Mouse (Mus musculus): Measurements from ENCODE around the gene Abhd15. TPM values are rescaled to one million over a fixed set of nuclear protein-coding genes. Genes with fewer than 3 reads are reported as not detected.

Gene Abhd15
- polyA plus RNA-seq, 1 experiment = 1.5 TPM

- peaks cover 15% of the 10 kb centered on the region for H3K36me3 ChIP-seq (ENCODE audit: control insufficient read depth, insufficient read depth)
- no peaks in the 10 kb centered on the region for H3K79me3 ChIP-seq (ENCODE audit: low read depth)
- H3K27me3 ChIP-seq (ENCODE audit: control insufficient read depth, insufficient read depth, insufficient read length) = no peaks in the 10 kb centered on the region
- TF ChIP-seq FOSL1 (IDR thresholded peaks at IDR 0.05; ENCODE audit: insufficient read depth, low read length, poor library complexity, severe bottlenecking) (no peak), MYOG (IDR thresholded peaks at IDR 0.05; ENCODE audit: control insufficient read depth, extremely low read depth, insufficient read length) (no peak), MYOD1 (IDR thresholded peaks at IDR 0.05; ENCODE audit: control insufficient read depth, insufficient read length, low read depth) (no peak)
- no peaks in the 10 kb centered on the region for H3K79me2 ChIP-seq (ENCODE audit: control insufficient read depth, insufficient read depth)
- peak overlapping the region; percentile 33 for H3ac ChIP-seq (ENCODE audit: control insufficient read depth, insufficient read length, low read depth)
- peak overlapping the region; percentile 15 for H3K4me3 ChIP-seq (ENCODE audit: insufficient read depth, poor library complexity, severe bottlenecking)
Observed at GRCm38 (mm10) chr11:77513811-77514170, 1.1 kb upstream of the Abhd15 start.

- TF ChIP-seq FOSL1 (IDR thresholded peaks at IDR 0.05; ENCODE audit: insufficient read depth, low read length, poor library complexity, severe bottlenecking) = no peak
- no peak for TF ChIP-seq USF1 (IDR thresholded peaks at IDR 0.05; ENCODE audit: low read depth)
- no peak for TF ChIP-seq MYOD1 (IDR thresholded peaks at IDR 0.05; ENCODE audit: control insufficient read depth, insufficient read length, low read depth)
- TF ChIP-seq MYOG (IDR thresholded peaks at IDR 0.05; ENCODE audit: control insufficient read depth, extremely low read depth, insufficient read length) = no peak
- TF ChIP-seq CEBPB (IDR thresholded peaks at IDR 0.05; ENCODE audit: low read depth) = no peak
- TF ChIP-seq MAX (IDR thresholded peaks at IDR 0.05) = no peak
- TF ChIP-seq CTCF (IDR thresholded peaks at IDR 0.05; ENCODE audit: control insufficient read depth, insufficient read depth, insufficient read length) = no peak
- Histone ChIP-seq H3K4me3 (ENCODE audit: insufficient read depth, poor library complexity, severe bottlenecking) (no peak overlapping the region), H3K79me2 (ENCODE audit: control insufficient read depth, insufficient read depth) (no peaks in the 10 kb centered on the region), H3K79me3 (ENCODE audit: low read depth) (no peaks in the 10 kb centered on the region), H3ac (ENCODE audit: control insufficient read depth, insufficient read length, low read depth) (peak overlapping the region; percentile 44), H3K36me3 (ENCODE audit: control insufficient read depth, insufficient read depth) (peaks cover 10% of the 10 kb centered on the region), H3K27me3 (ENCODE audit: control insufficient read depth, insufficient read depth, insufficient read length) (no peaks in the 10 kb centered on the region)
Observed at GRCm38 (mm10) chr11:77514281-77514831, 565 bp upstream of the Abhd15 start.

- peak within 1 kb of the TSS; percentile 30 for H3K4me3 ChIP-seq (ENCODE audit: insufficient read depth, poor library complexity, severe bottlenecking)
- TF ChIP-seq MYOD1 (IDR thresholded peaks at IDR 0.05; ENCODE audit: control insufficient read depth, insufficient read length, low read depth) (no peak), FOSL1 (IDR thresholded peaks at IDR 0.05; ENCODE audit: insufficient read depth, low read length, poor library complexity, severe bottlenecking) (no peak), CTCF (IDR thresholded peaks at IDR 0.05; ENCODE audit: control insufficient read depth, insufficient read depth, insufficient read length) (no peak), CEBPB (IDR thresholded peaks at IDR 0.05; ENCODE audit: low read depth) (no peak), MAX (IDR thresholded peaks at IDR 0.05) (no peak), USF1 (IDR thresholded peaks at IDR 0.05; ENCODE audit: low read depth) (no peak), MYOG (IDR thresholded peaks at IDR 0.05; ENCODE audit: control insufficient read depth, extremely low read depth, insufficient read length) (no peak)
- H3ac ChIP-seq (ENCODE audit: control insufficient read depth, insufficient read length, low read depth) = peak within 1 kb of the TSS; percentile 60
- H3K79me3 ChIP-seq (ENCODE audit: low read depth) = no peaks in the 10 kb centered on the region
- no peaks in the 10 kb centered on the region for H3K79me2 ChIP-seq (ENCODE audit: control insufficient read depth, insufficient read depth)
- H3K27me3 ChIP-seq (ENCODE audit: control insufficient read depth, insufficient read depth, insufficient read length) = no peaks in the 10 kb centered on the region
- no peaks in the 10 kb centered on the region for H3K36me3 ChIP-seq (ENCODE audit: control insufficient read depth, insufficient read depth)
Observed at GRCm38 (mm10) chr11:77515637-77516552, 974 bp downstream of the Abhd15 start, which contains the start of gene Trp53i13. Gene Trp53i13 (minus strand): TSS chr11:77515980.

GRCm38 (mm10) chr11:77516553-77517425, 1.9 kb downstream of the Abhd15 start:
- H3K4me3 ChIP-seq (ENCODE audit: insufficient read depth, poor library complexity, severe bottlenecking) = no peak overlapping the region
- H3K36me3 ChIP-seq (ENCODE audit: control insufficient read depth, insufficient read depth) = no peaks in the 10 kb centered on the region
- H3K79me3 ChIP-seq (ENCODE audit: low read depth) = no peaks in the 10 kb centered on the region
- TF ChIP-seq USF1 (IDR thresholded peaks at IDR 0.05; ENCODE audit: low read depth) (no peak), FOSL1 (IDR thresholded peaks at IDR 0.05; ENCODE audit: insufficient read depth, low read length, poor library complexity, severe bottlenecking) (no peak), CTCF (IDR thresholded peaks at IDR 0.05; ENCODE audit: control insufficient read depth, insufficient read depth, insufficient read length) (no peak), CEBPB (IDR thresholded peaks at IDR 0.05; ENCODE audit: low read depth) (no peak), MAX (IDR thresholded peaks at IDR 0.05) (no peak), MYOG (IDR thresholded peaks at IDR 0.05; ENCODE audit: control insufficient read depth, extremely low read depth, insufficient read length) (no peak), MYOD1 (IDR thresholded peaks at IDR 0.05; ENCODE audit: control insufficient read depth, insufficient read length, low read depth) (no peak)
- no peaks in the 10 kb centered on the region for H3K79me2 ChIP-seq (ENCODE audit: control insufficient read depth, insufficient read depth)
- H3ac ChIP-seq (ENCODE audit: control insufficient read depth, insufficient read length, low read depth) = no peak overlapping the region
- H3K27me3 ChIP-seq (ENCODE audit: control insufficient read depth, insufficient read depth, insufficient read length) = no peaks in the 10 kb centered on the region

GRCm38 (mm10) chr11:77518051-77518798, 3.3 kb downstream of the Abhd15 start:
- TF ChIP-seq CEBPB (IDR thresholded peaks at IDR 0.05; ENCODE audit: low read depth) (no peak), USF1 (IDR thresholded peaks at IDR 0.05; ENCODE audit: low read depth) (no peak), FOSL1 (IDR thresholded peaks at IDR 0.05; ENCODE audit: insufficient read depth, low read length, poor library complexity, severe bottlenecking) (no peak), MYOD1 (IDR thresholded peaks at IDR 0.05; ENCODE audit: control insufficient read depth, insufficient read length, low read depth) (no peak), MYOG (IDR thresholded peaks at IDR 0.05; ENCODE audit: control insufficient read depth, extremely low read depth, insufficient read length) (no peak), CTCF (IDR thresholded peaks at IDR 0.05; ENCODE audit: control insufficient read depth, insufficient read depth, insufficient read length) (no peak), MAX (IDR thresholded peaks at IDR 0.05) (no peak)
- H3K79me2 ChIP-seq (ENCODE audit: control insufficient read depth, insufficient read depth) = no peaks in the 10 kb centered on the region
- H3K27me3 ChIP-seq (ENCODE audit: control insufficient read depth, insufficient read depth, insufficient read length) = no peaks in the 10 kb centered on the region

More at GRCm38 (mm10) chr11:77518051-77518798, 3.3 kb downstream of the Abhd15 start:
- Histone ChIP-seq H3K4me3 (ENCODE audit: insufficient read depth, poor library complexity, severe bottlenecking) (no peak overlapping the region), H3ac (ENCODE audit: control insufficient read depth, insufficient read length, low read depth) (no peak overlapping the region), H3K79me3 (ENCODE audit: low read depth) (no peaks in the 10 kb centered on the region), H3K36me3 (ENCODE audit: control insufficient read depth, insufficient read depth) (no peaks in the 10 kb centered on the region)

All from C2C12 (cell line).